Mouse (Mus musculus) gastrocnemius, adult 18-20 months (tissue): ENCODE results near the gene 1700019D03Rik. TPM values are rescaled to one million over a fixed set of nuclear protein-coding genes. Genes with fewer than 3 reads are reported as not detected.
"Not testable (repeated sequence)": the region's sequence is repeated elsewhere in the genome, so short reads cannot be mapped to it uniquely, and the experiment has no call there.

Source experiments
- DNase-seq: peaks from one replicate; pipeline ENCODE4 v3.0.0; 2021; ENCODE audit warnings: low spot score
- total RNA-seq, 2 experiments: library from RNA; stranded (reverse); gene quantifications; 2 replicates each; pipeline ENCODE4 v1.2.3; 2021

Gene 1700019D03Rik
- total RNA-seq, 2 experiments from 2014 or later: 0.55 to 1.4 TPM

GRCm38 (mm10) chr1:52955102-52955501 lies 64.9 kb downstream of the 1700019D03Rik start:
- peak; percentile 36 for DNase-seq

DNA sequence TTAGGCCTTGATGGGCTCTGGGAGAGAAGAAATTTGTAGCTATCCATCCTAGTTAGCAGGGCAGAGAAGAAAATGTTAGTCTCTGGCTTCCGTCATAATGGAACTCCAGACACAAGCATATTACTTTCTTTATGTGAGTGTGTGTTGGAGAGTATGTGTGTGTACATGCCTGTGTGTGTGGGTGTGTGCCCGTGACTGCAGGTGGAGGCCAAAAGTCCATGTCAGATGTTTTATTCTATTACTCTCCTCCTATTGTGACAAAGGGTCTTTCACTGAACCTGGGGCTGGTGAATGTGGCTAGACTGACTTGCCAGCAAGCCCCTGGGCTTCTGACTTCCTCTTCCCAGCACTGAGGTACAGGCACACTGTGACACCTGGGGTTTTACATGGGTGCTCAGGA lies 65.5 kb downstream of the 1700019D03Rik start:
- DNase-seq: no peak

GRCm38 (mm10) chr1:52953548-52953947 lies 66.4 kb downstream of the 1700019D03Rik start:
- no peak for DNase-seq

DNA sequence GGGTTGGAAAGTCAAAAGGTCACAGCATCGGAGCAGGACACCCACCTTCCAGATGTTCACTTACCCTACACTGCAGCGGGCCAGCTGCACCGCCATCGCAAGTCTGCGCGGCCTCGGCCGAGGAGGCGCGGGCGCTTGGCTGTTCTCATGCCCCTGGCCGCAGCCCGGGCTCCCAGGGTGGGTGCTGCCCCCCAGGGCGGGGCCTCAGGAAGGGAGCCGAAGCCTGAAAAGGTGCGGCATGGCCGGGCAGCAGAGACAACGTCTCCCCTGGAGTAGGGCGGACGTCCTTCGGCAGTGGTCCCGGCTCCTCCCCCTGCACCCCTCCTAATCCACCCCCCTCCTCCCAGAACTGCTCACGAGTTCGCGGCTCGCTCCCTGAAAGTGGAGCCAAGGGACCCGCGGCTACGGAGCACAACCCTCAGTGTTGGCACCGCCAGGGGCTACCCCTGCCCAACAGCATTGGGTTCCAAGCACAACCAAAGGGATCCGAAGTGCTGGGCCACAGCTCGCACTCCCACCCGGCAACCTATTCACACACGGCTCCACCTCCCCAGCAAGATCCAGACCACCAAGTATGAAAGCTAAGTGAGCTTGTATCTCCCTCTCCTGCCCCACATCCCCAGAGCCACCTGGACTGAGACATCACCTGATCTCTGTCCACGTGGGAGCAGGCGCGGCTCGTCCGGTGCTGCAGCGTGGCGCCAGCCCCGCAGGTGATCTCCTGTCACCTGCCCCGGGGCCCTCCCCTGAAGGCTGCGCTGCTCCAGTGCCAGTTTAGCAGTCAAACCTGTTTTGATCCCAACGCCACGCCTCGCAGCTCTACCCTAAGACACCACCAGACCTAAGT lies 67.2 kb downstream of the 1700019D03Rik start:
- no peak for DNase-seq

- DNase-seq: no peak
Observed at GRCm38 (mm10) chr1:52952143-52952542, 67.8 kb downstream of the 1700019D03Rik start.

DNA sequence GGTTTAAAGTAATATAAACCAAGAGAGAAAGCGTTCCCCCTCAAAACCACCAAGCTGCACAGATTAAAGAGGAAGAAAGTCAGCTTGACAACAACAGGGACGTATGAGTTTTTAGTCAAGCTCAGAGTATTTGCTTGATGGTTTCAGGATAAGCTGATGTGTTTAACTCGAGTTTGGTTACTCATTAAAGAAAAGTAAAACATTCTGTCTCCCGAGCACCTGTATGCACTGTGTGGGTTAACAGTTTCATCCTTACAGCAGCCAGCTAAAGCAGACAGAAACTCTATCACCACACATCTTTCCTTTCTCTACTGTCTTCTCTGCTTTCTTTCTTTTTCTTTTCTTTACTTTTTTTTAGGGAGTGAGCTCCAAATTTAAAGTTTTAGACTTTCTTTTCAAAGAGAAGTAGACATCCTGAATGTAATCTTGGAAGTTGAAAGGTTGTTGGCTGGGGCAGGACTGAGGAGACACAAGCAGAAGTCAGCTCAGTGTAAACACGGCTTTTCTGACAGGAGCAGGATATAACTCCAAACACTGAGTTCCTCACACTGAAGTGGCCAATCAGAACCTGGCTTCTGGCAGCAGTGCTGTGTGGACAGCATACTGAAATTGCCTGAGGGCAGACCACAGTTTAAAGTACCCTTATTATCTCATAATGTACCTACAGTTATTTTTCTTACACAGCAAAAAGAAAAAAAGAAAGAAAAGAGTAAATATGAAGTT lies 68.7 kb downstream of the 1700019D03Rik start:
- no peak for DNase-seq

DNA sequence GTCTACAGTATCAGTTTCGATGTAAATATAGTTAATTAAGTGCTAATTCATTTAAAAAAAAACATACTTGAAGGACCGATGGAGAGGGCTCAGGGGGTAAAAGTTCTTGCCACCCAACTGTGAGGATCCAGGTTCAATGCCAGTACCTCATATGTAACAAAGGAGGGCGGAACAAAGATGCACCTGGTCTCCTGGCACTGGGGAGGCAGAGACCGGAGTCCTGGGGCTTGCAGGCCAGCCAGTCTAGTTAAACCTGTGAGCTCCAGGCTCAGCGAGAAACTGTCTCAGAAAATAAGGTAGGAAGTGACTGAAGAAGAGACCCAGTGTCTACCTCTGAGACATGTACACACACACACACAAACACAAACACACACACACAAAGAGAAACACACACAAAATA lies 72.1 kb downstream of the 1700019D03Rik start:
- no peak for DNase-seq

DNA sequence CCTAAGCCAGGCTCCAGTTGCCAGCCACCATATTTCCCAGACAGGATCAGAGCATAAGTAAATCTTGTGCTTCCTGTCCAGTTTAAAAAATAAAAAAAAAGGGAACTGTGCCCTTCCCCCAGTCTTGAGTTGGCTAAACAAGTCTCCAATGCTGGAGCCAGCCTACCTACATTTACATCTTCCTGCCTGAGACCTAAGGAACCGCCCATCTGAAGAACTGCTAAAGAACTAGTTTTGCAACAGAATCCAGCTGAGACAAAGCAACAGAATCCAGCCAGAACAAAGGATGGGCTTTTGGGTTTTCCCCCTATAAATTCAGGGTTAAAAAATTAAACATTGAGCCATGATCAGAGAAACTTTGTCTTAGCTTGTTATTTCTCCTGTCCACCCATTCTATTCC lies 81.0 kb downstream of the 1700019D03Rik start:
- no peak for DNase-seq

DNA sequence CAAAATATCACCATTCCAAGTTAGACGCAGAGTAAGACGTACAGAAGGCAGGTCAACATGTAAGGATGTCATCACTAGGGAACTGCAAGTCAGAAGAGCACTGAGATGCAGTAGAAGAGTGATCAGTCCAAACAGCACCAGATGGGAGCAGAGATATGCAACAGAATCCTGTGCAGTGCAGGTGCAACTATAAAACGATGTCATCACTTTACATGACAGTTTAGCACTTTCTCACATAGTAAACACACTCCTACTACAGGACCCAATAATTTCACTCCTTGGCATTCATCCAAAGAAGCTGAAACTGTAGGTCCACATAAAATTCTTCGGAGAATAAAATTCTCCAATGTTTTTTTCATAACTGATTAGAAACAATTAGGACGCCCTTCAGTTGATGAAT lies 85.5 kb downstream of the 1700019D03Rik start:
- DNase-seq: no peak

GRCm38 (mm10) chr1:52924482-52924881 lies 95.5 kb downstream of the 1700019D03Rik start:
- DNase-seq: not testable (repeated sequence)

GRCm38 (mm10) chr1:52918897-52919296 lies 101.1 kb downstream of the 1700019D03Rik start:
- not testable (repeated sequence) for DNase-seq

DNA sequence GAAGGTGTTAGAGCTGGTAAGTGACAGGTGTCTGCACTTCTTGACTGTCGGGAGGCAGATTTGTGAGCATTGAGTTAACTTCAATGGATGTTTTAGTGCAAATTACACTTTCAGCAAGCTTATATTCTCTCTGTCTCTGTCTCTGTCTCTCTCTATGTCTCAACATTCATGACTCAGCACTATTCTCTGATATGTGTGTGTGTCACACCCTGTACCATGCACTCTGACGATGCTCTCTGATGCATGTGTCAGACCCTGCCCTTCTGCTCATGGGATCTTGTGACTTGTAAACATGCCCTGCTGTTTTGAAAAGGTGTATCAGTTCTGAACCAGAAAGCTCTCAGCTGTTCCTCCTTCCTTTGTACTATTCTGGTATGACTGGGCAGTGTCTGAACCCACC lies 103.3 kb downstream of the 1700019D03Rik start:
- DNase-seq: no peak

GRCm38 (mm10) chr1:52909783-52910182 lies 110.2 kb downstream of the 1700019D03Rik start:
- no peak for DNase-seq

DNA sequence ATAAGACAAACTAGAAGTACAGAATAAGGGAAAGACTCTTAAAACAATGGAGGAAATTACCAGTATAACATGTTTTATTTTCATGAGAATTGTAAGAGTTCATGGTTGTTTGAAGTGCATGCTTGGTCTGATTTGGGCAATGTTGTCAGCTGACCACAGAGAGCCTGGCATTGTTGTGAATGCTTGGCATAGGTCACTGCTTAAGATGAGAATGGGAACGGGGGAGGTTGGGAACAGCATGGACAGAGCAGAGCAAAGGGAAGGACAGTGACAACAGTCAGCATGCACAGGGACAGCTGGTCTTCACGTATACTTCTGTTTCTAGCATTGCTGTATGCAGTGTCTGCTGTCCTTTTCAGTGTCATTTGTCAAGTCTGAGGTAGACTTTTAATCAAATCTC lies 135.8 kb downstream of the 1700019D03Rik start:
- no peak for DNase-seq

Other genes starting within 250 kb of the 1700019D03Rik start
- 1 to 10 TPM; 3.7 to 4.4 TPM for gene Inpp1, start 202.5 kb downstream of the 1700019D03Rik start, total RNA-seq
- gene Hibch, start 175.2 kb downstream of the 1700019D03Rik start, total RNA-seq: 10 to 100 TPM; 34.1 to 38.4 TPM
- gene Mstn, start 41.5 kb upstream of the 1700019D03Rik start, total RNA-seq: 10 to 100 TPM; 41.3 to 43.2 TPM
- not detected for gene 1700019A02Rik, start 167.5 kb upstream of the 1700019D03Rik start, total RNA-seq